Mouse (Mus musculus): Measurements from ENCODE around the gene Tmem136.

- TF ChIP-seq CEBPB (IDR thresholded peaks at IDR 0.05; ENCODE audit: low read depth) = no peak
- no peak for TF ChIP-seq CTCF (IDR thresholded peaks at IDR 0.05; ENCODE audit: control insufficient read depth, insufficient read depth, insufficient read length)
- no peak for TF ChIP-seq MYOG (IDR thresholded peaks at IDR 0.05; ENCODE audit: control insufficient read depth, extremely low read depth, insufficient read length)
- TF ChIP-seq MYOD1 (IDR thresholded peaks at IDR 0.05; ENCODE audit: control insufficient read depth, insufficient read length, low read depth) = no peak
- TF ChIP-seq USF1 (IDR thresholded peaks at IDR 0.05; ENCODE audit: low read depth) = no peak
These were observed 9.8 kb downstream of the Tmem136 start for GRCm38 (mm10) chr9:43106426-43107186.
